Mouse (Mus musculus): Measurements from ENCODE around the gene Pink1. TPM values are rescaled to one million over a fixed set of nuclear protein-coding genes. Genes with fewer than 3 reads are reported as not detected.

Gene Pink1
- polyA plus RNA-seq, 2 experiments = 14.3 to 19.2 TPM

GRCm38 (mm10) chr4:138352692-138353091 lies 26.6 kb upstream of the Pink1 start:
- Histone ChIP-seq H3K27ac (no peak overlapping the region), H3K4me1 (replicated peaks; ENCODE audit: control insufficient read depth in 2 of 2, insufficient read depth in 2 of 2, low read length in 1 of 2) (no peaks in the 10 kb centered on the region), H3K4me3 (ENCODE audit: insufficient read depth in 1 of 2, low read depth in 2 of 2, low read length in 2 of 2) (no peak overlapping the region), H3K4me2 (ENCODE audit: low read depth) (no peak overlapping the region), H3K9me3 (ENCODE audit: control insufficient read depth, low read length) (no peaks in the 10 kb centered on the region), H3K27me3 (ENCODE audit: control insufficient read depth, insufficient read depth, low read length) (no peaks in the 10 kb centered on the region), H3K36me3 (replicated peaks; ENCODE audit: control insufficient read depth, insufficient read depth, low read depth) (no peaks in the 10 kb centered on the region), H3K9ac (replicated peaks) (no peak overlapping the region)
- ATAC-seq (ENCODE audit: insufficient read depth) (no peak), DNase-seq (ENCODE audit: low read depth in 3 of 3, low spot score in 3 of 3) (no peak)
- TF ChIP-seq EP300 (IDR thresholded peaks at IDR 0.05; ENCODE audit: low read depth) = no peak
- TF ChIP-seq CTCF (IDR thresholded peaks at IDR 0.05; ENCODE audit: low read depth) = no peak
- WGBS (ENCODE audit: insufficient replicate concordance) = 69% methylated on average over 6 of the region's 6 CpGs

- 63% methylated on average over 5 of the region's 5 CpGs for WGBS (ENCODE audit: insufficient replicate concordance)
- no peak for TF ChIP-seq CTCF (IDR thresholded peaks at IDR 0.05; ENCODE audit: low read depth)
- no peak for TF ChIP-seq EP300 (IDR thresholded peaks at IDR 0.05; ENCODE audit: low read depth)
- Histone ChIP-seq H3K4me3 (ENCODE audit: insufficient read depth in 1 of 2, low read depth in 2 of 2, low read length in 2 of 2) (no peak overlapping the region), H3K4me2 (ENCODE audit: low read depth) (no peak overlapping the region), H3K36me3 (replicated peaks; ENCODE audit: control insufficient read depth, insufficient read depth, low read depth) (no peaks in the 10 kb centered on the region), H3K27me3 (ENCODE audit: control insufficient read depth, insufficient read depth, low read length) (no peaks in the 10 kb centered on the region), H3K4me1 (replicated peaks; ENCODE audit: control insufficient read depth in 2 of 2, insufficient read depth in 2 of 2, low read length in 1 of 2) (no peaks in the 10 kb centered on the region), H3K9ac (replicated peaks) (no peak overlapping the region), H3K27ac (no peak overlapping the region), H3K9me3 (ENCODE audit: control insufficient read depth, low read length) (no peaks in the 10 kb centered on the region)
- DNase-seq (ENCODE audit: low read depth in 3 of 3, low spot score in 3 of 3) = no peak
- no peak for ATAC-seq (ENCODE audit: insufficient read depth)
Measured at GRCm38 (mm10) chr4:138351821-138352220, 25.7 kb upstream of the Pink1 start.

GRCm38 (mm10) chr4:138348716-138349115 lies 22.6 kb upstream of the Pink1 start:
- TF ChIP-seq EP300 (IDR thresholded peaks at IDR 0.05; ENCODE audit: low read depth) = no peak
- TF ChIP-seq CTCF (IDR thresholded peaks at IDR 0.05; ENCODE audit: low read depth) = no peak

GRCm38 (mm10) chr4:138347280-138347679 lies 21.2 kb upstream of the Pink1 start:
- Histone ChIP-seq H3K27me3 (ENCODE audit: control insufficient read depth, insufficient read depth, low read length) (no peaks in the 10 kb centered on the region), H3K4me1 (replicated peaks; ENCODE audit: control insufficient read depth in 2 of 2, insufficient read depth in 2 of 2, low read length in 1 of 2) (peaks cover 0 to 5% of the 10 kb centered on the region in 2 experiments; a peak in 2 of 4 replicates), H3K36me3 (replicated peaks; ENCODE audit: control insufficient read depth, insufficient read depth, low read depth) (no peaks in the 10 kb centered on the region), H3K4me2 (ENCODE audit: low read depth) (no peak overlapping the region), H3K27ac (no peak overlapping the region), H3K9me3 (ENCODE audit: control insufficient read depth, low read length) (no peaks in the 10 kb centered on the region), H3K9ac (replicated peaks) (no peak overlapping the region), H3K4me3 (ENCODE audit: insufficient read depth in 1 of 2, low read depth in 2 of 2, low read length in 2 of 2) (no peak overlapping the region)
- ATAC-seq (ENCODE audit: insufficient read depth) = no peak
- no peak for DNase-seq (ENCODE audit: low read depth in 3 of 3, low spot score in 3 of 3)
- 46% methylated on average over 1 of the region's 1 CpGs for WGBS (ENCODE audit: insufficient replicate concordance)
- TF ChIP-seq CTCF (IDR thresholded peaks at IDR 0.05; ENCODE audit: low read depth) (no peak), EP300 (IDR thresholded peaks at IDR 0.05; ENCODE audit: low read depth) (no peak)

More at GRCm38 (mm10) chr4:138348716-138349115, 22.6 kb upstream of the Pink1 start:
- ATAC-seq (ENCODE audit: insufficient read depth) (no peak), DNase-seq (ENCODE audit: low read depth in 3 of 3, low spot score in 3 of 3) (no peak)
- H3K27ac ChIP-seq = no peak overlapping the region
- H3K9me3 ChIP-seq (ENCODE audit: control insufficient read depth, low read length) = no peaks in the 10 kb centered on the region
- H3K4me1 ChIP-seq (replicated peaks; ENCODE audit: control insufficient read depth in 2 of 2, insufficient read depth in 2 of 2, low read length in 1 of 2) = peaks cover 0 to 2% of the 10 kb centered on the region in 2 experiments; a peak in 1 of 4 replicates
- WGBS (ENCODE audit: insufficient replicate concordance) = 54% methylated on average over 7 of the region's 7 CpGs
- no peak overlapping the region for H3K4me3 ChIP-seq (ENCODE audit: insufficient read depth in 1 of 2, low read depth in 2 of 2, low read length in 2 of 2)
- H3K4me2 ChIP-seq (ENCODE audit: low read depth) = no peak overlapping the region
- no peaks in the 10 kb centered on the region for H3K27me3 ChIP-seq (ENCODE audit: control insufficient read depth, insufficient read depth, low read length)
- H3K9ac ChIP-seq (replicated peaks) = no peak overlapping the region
- H3K36me3 ChIP-seq (replicated peaks; ENCODE audit: control insufficient read depth, insufficient read depth, low read depth) = no peaks in the 10 kb centered on the region

GRCm38 (mm10) chr4:138344891-138345545 lies 18.9 kb upstream of the Pink1 start:
- H3K9ac ChIP-seq (replicated peaks) = no peak overlapping the region
- H3K4me2 ChIP-seq (ENCODE audit: low read depth) = no peak overlapping the region
- 59% methylated on average over 9 of the region's 9 CpGs for WGBS (ENCODE audit: insufficient replicate concordance)
- H3K4me3 ChIP-seq (ENCODE audit: insufficient read depth in 1 of 2, low read depth in 2 of 2, low read length in 2 of 2) = no peak overlapping the region
- no peaks in the 10 kb centered on the region for H3K36me3 ChIP-seq (replicated peaks; ENCODE audit: control insufficient read depth, insufficient read depth, low read depth)
- no peak for TF ChIP-seq EP300 (IDR thresholded peaks at IDR 0.05; ENCODE audit: low read depth)
- no peak for TF ChIP-seq CTCF (IDR thresholded peaks at IDR 0.05; ENCODE audit: low read depth)
- no peak for ATAC-seq (ENCODE audit: insufficient read depth)
- no peak overlapping the region for H3K27ac ChIP-seq
- no peaks in the 10 kb centered on the region for H3K9me3 ChIP-seq (ENCODE audit: control insufficient read depth, low read length)
- no peak for DNase-seq (ENCODE audit: low read depth in 3 of 3, low spot score in 3 of 3)
- H3K4me1 ChIP-seq (replicated peaks; ENCODE audit: control insufficient read depth in 2 of 2, insufficient read depth in 2 of 2, low read length in 1 of 2) = peaks cover 0 to 5% of the 10 kb centered on the region in 2 experiments; a peak in 2 of 4 replicates
- no peaks in the 10 kb centered on the region for H3K27me3 ChIP-seq (ENCODE audit: control insufficient read depth, insufficient read depth, low read length)

Measured in liver, embryonic 14.5 days (tissue).